In the genomic region with DNA sequence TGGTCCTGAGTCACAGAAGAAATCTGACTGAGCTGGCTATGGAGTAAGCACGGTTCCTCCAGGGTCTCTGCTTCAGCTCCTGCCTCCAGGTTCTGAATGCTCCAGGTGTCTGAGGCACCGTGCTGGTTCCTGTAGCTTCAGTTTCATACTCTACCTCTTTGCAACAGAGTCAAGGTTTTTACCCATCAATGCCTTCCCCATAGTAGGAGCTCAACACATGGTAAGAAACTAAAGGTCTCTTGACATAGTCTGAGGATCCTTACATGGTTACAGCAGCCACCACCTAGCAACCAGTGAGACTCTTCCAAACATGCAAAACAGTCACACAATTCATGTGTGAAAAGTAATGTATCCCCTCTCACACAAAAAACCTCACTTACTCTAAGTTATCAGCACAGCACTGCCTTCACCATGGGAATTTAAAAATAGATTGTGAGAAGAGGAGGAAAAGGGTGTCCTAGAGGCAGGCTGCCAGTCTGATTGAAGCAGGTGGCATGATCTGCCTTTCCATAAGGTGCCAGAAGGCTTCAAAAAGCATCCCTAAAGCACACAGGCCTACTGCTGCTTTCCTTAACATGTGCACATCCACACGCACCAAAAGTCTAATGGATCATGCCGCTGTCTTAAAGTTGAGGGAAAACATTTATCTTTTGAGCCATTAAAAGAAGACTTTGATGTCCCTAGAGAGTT, we compare ENCODE assay signal across 13 mouse cellular contexts. TPM values are rescaled to one million over a fixed set of nuclear protein-coding genes. Genes with fewer than 3 reads are reported as not detected.
A peak's percentile ranks its signal among the peaks of the same experiment; 100 is the strongest.
DNase-seq lines count a peak whose midpoint lies in the region; ATAC-seq lines count a peak whose summit lies in the region.
"Had no signal": no experiment of that assay in that cellular context is flagged by ENCODE, and none has a peak within 500 bp of the region (broad histone marks: within the 10 kb centered on the region; RNA-seq: fewer than 3 reads in every experiment).

No protein-coding gene starts in this region.

- no peaks in the 10 kb centered on the region for H3K27me3 ChIP-seq in hindbrain, embryonic 11.5 days (ENCODE audit: control insufficient read depth, insufficient read depth, low read length)
- H3K27me3 ChIP-seq: neural tube, embryonic 13.5 days had no signal

- no peaks in the 10 kb centered on the region for H3K4me1 ChIP-seq in hindbrain, embryonic 11.5 days (replicated peaks; ENCODE audit: control insufficient read depth, insufficient read depth, low read length)

- intact Hi-C loops in left cerebral cortex, postnatal 4 days (cut with DNase I) = no loop called here

- H3K9ac ChIP-seq in hindbrain, embryonic 11.5 days (ENCODE audit: low read depth, low read length) = no peak overlapping the region

- H3K9me3 ChIP-seq in hindbrain, embryonic 11.5 days (ENCODE audit: control insufficient read depth, low read length) = no peaks in the 10 kb centered on the region
- H3K9me3 ChIP-seq: neural tube, embryonic 13.5 days had no signal

- H3K4me2 ChIP-seq in hindbrain, embryonic 11.5 days (replicated peaks; ENCODE audit: low read depth, low read length) = no peak overlapping the region

- H3K4me3 ChIP-seq in hindbrain, embryonic 11.5 days (ENCODE audit: low read depth, low read length) = no peak overlapping the region

- peak; percentile 27 for DNase-seq in adrenal gland, adult 8-10 months
- DNase-seq in adrenal gland, postnatal 25 days = no peak
- peak; percentile 38 for DNase-seq in left cerebral cortex, adult 11 months (ENCODE audit: low spot score)
- no peak for DNase-seq in left cerebral cortex, postnatal 4 days
- DNase-seq in layer of hippocampus, adult 8-10 months (ENCODE audit: low spot score in 2 of 2) = peak; percentile 61 to 72
- peak; percentile 45 for DNase-seq in right cerebral cortex, postnatal 14 days
- DNase-seq in urinary bladder, adult 2 months (ENCODE audit: low spot score) = no peak
- DNase-seq in hindbrain, embryonic 11.5 days (ENCODE audit: low spot score) = no peak
- DNase-seq: gastrocnemius, postnatal 14 days; lung, embryonic 14.5 days; spleen, adult 18-20 months had no signal

- ATAC-seq in hindbrain, embryonic 11.5 days (ENCODE audit: low FRiP score) = no peak
- ATAC-seq: intestine, postnatal 0 days had no signal

- H3K27ac ChIP-seq in hindbrain, embryonic 11.5 days (ENCODE audit: low read depth, low read length) = no peak overlapping the region

- H3K36me3 ChIP-seq in hindbrain, embryonic 11.5 days (ENCODE audit: control insufficient read depth, insufficient read depth, low read length) = no peaks in the 10 kb centered on the region
- H3K36me3 ChIP-seq: neural tube, embryonic 13.5 days had no signal

- 97% methylated on average over 4 of the region's 4 CpGs for WGBS in hindbrain, embryonic 11.5 days

RNA-seq across cellular contexts. Expression of a gene that starts 1.3 kb away (rescaled TPM):
- total RNA-seq in adrenal gland, adult 8-10 months (2022) = 10 to 100 TPM; 32.0 to 75.4 (median 44.4) TPM
- total RNA-seq in adrenal gland, postnatal 25 days (2021) = 41.0 and 44.0 TPM in 2 replicates
- total RNA-seq in left cerebral cortex, postnatal 4 days (2021) = 10 to 100 TPM; 64.4 to 67.3 TPM
- 100 to 1,000 TPM; 109 to 123 (median 113) TPM for total RNA-seq in layer of hippocampus, adult 8-10 months (2022)
- polyA plus RNA-seq in urinary bladder, adult 2 months (2012; rRNA removed) = 21.2 and 24.9 TPM in 2 replicates
- polyA plus RNA-seq in hindbrain, embryonic 11.5 days (2014; fragmentation: Nextera tagmentation; extraction: Ambion mirVana) = 36.0 and 37.6 TPM in 2 replicates

Comparison
In these comparisons a context has a peak if more than half of its experiments do, and no peak if none do; other contexts are left out.
1. DNase-seq: peak in adrenal gland, adult 8-10 months (single experiment), left cerebral cortex, adult 11 months (single experiment), layer of hippocampus, adult 8-10 months (2 of 2) and right cerebral cortex, postnatal 14 days (single experiment); none in adrenal gland, postnatal 25 days (single experiment), left cerebral cortex, postnatal 4 days (single experiment), urinary bladder, adult 2 months (single experiment) and hindbrain, embryonic 11.5 days (single experiment).